Mouse (Mus musculus) forebrain, embryonic 11.5 days (tissue): ENCODE measurements around the gene Olfr402. TPM values are rescaled to one million over a fixed set of nuclear protein-coding genes. Genes with fewer than 3 reads are reported as not detected.

Experiments
- polyA plus RNA-seq: library from polyadenylated mRNA; unstranded; fragments of >200 nt; fragmentation: Nextera tagmentation; extraction: Ambion mirVana; gene quantifications from 2 replicates; pipeline ENCODE4 v1.2.1, GENCODE M21; 2014

The Olfr402 gene
- polyA plus RNA-seq, 1 experiment from 2014 or later, result not detected

Other genes with a start within 250 kb of the Olfr402 start
- not detected in 2 replicates for gene Olfr395, start 244.2 kb upstream of the Olfr402 start, polyA plus RNA-seq
- gene Olfr23, start 216.9 kb upstream of the Olfr402 start, polyA plus RNA-seq, result not detected in 2 replicates
- not detected in 2 replicates for gene Olfr397, start 192.7 kb upstream of the Olfr402 start, polyA plus RNA-seq
- not detected in 2 replicates for gene Olfr398, start 163.1 kb upstream of the Olfr402 start, polyA plus RNA-seq
- not detected in 2 replicates for gene Olfr139, start 97.0 kb upstream of the Olfr402 start, polyA plus RNA-seq
- gene Olfr399, start 96.9 kb upstream of the Olfr402 start, polyA plus RNA-seq, result not detected in 2 replicates
- gene Zfp616, start 83.6 kb upstream of the Olfr402 start, polyA plus RNA-seq, result not detected in 2 replicates
- gene Olfr401, start 39.8 kb upstream of the Olfr402 start, polyA plus RNA-seq, result not detected in 2 replicates
- not detected in 2 replicates for gene Olfr403, start 32.7 kb downstream of the Olfr402 start, polyA plus RNA-seq
- not detected in 2 replicates for gene Olfr43, start 57.9 kb downstream of the Olfr402 start, polyA plus RNA-seq
- not detected in 2 replicates for gene Olfr406, start 106.3 kb downstream of the Olfr402 start, polyA plus RNA-seq
- gene Olfr59, start 130.2 kb downstream of the Olfr402 start, polyA plus RNA-seq, result not detected in 2 replicates
- gene Olfr410, start 184.5 kb downstream of the Olfr402 start, polyA plus RNA-seq, result not detected in 2 replicates
- not detected in 2 replicates for gene Olfr411, start 199.1 kb downstream of the Olfr402 start, polyA plus RNA-seq
- not detected in 2 replicates for gene Olfr412, start 208.5 kb downstream of the Olfr402 start, polyA plus RNA-seq